Mouse (Mus musculus) layer of hippocampus, adult 11-12 months (tissue): ENCODE data around the gene Znhit1.
"Not testable (repeated sequence)": the region's sequence is repeated elsewhere in the genome, so short reads cannot be mapped to it uniquely, and the experiment has no call there.

Experiments used
- DNase-seq: peaks from one replicate; pipeline ENCODE4 v3.0.0; 2022; ENCODE audit warnings: low spot score

Gene Znhit1

GRCm38 (mm10) chr5:136952153-136952552 lies 35.7 kb downstream of the Znhit1 start:
- no peak for DNase-seq

GRCm38 (mm10) chr5:136950521-136950920 lies 37.3 kb downstream of the Znhit1 start:
- DNase-seq = no peak

- DNase-seq = not testable (repeated sequence)
Observed at GRCm38 (mm10) chr5:136949551-136950336, 38.1 kb downstream of the Znhit1 start.

GRCm38 (mm10) chr5:136947874-136948273 lies 39.9 kb downstream of the Znhit1 start:
- no peak for DNase-seq

- DNase-seq = no peak
Observed at GRCm38 (mm10) chr5:136945084-136945483, 42.7 kb downstream of the Znhit1 start.

- no peak for DNase-seq
Observed at GRCm38 (mm10) chr5:136943382-136943781, 44.4 kb downstream of the Znhit1 start.

- no peak for DNase-seq
Observed at GRCm38 (mm10) chr5:136942781-136943180, 45.0 kb downstream of the Znhit1 start.

GRCm38 (mm10) chr5:136940845-136941560 lies 46.8 kb downstream of the Znhit1 start:
- no peak for DNase-seq

- DNase-seq = not testable (repeated sequence)
Observed at GRCm38 (mm10) chr5:136940029-136940428, 47.8 kb downstream of the Znhit1 start.

GRCm38 (mm10) chr5:136939284-136939683 lies 48.5 kb downstream of the Znhit1 start:
- DNase-seq = no peak

- DNase-seq = no peak
Observed at GRCm38 (mm10) chr5:136937621-136938020, 50.2 kb downstream of the Znhit1 start.

- DNase-seq = no peak
Observed at GRCm38 (mm10) chr5:136936750-136937149, 51.1 kb downstream of the Znhit1 start.

- no peak for DNase-seq
Observed at GRCm38 (mm10) chr5:136935905-136936695, 51.7 kb downstream of the Znhit1 start.

- DNase-seq = no peak
Observed at GRCm38 (mm10) chr5:136933930-136934329, 53.9 kb downstream of the Znhit1 start.

GRCm38 (mm10) chr5:136932956-136933355 lies 54.9 kb downstream of the Znhit1 start:
- no peak for DNase-seq
